Mouse (Mus musculus) urinary bladder, postnatal 36 days (tissue): ENCODE measurements at regions not wholly inside any gene's neighbourhood (a gene's known extent, or its start where the extent isn't known, plus 50 kb on each side); places are given as distances from the start of the nearest gene placed in this dataset.

Experiments used
- DNase-seq, 2 experiments: peaks; one replicate each; pipeline ENCODE4 v3.0.0; 2022; ENCODE audit warnings: low spot score in 2 of 2, mixed read lengths in 1 of 2

DNA sequence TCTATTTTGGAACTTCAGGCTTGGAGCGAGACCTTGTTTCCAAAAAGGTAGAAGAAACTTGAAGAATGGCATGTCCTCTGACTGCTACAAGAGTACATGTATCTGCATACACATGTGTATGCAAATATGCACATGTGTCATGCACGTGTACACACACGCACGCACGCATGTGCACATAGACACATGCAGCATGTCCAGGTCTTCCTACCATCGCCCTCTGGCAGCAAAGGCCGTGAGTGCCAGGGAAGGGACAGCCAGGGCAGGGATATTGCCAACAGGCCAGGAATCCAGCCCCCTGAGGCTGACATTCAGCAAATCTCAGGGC, 231.0 kb downstream of the Clic5 start:
- DNase-seq: no peak

DNA sequence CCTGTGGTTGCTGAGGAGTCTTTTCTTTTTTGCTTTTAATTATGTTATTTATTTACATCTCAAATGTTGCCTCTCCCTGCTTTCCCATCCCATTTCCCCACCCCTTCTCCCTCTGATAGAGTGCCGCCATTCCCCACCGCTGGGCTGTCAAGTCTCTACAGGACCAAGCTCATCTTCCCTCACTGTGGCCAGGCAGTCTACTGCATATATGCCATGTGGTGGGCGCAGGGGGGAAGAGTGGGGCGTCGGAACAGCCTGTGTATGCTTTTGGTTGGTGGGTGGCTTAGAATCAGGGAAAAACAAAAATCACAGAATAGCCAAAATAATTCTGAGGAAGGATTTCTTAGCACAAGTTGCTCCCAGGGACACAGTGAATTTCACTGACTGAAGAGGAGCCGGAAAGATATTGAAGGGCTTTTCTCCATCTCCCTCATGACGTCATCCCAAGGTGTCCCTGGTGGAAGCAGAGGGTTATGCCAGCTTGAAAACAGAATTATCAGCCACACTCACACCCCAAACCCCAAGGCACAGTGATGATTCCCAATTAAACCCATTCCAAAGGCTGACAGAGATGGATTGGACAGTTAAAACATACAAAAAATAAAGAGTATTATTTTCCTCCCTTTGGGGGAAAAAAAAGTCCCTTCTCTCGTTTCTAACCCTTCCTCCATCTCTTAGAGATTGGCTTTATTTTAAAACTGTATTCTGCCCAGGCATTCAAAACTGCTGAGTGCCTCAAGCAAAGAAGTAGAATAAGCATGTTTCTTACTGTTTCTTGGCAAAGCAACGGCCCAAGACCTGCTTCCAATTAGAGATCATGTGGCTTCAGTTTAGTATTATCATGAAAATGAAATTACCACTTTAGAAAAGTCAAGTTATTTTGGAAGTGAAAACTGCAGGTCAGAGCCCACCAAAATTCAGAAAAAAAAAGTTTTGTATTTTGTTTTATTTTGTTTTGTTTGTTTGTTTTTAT, 232.0 kb downstream of the Clic5 start:
- no peak for DNase-seq

DNA sequence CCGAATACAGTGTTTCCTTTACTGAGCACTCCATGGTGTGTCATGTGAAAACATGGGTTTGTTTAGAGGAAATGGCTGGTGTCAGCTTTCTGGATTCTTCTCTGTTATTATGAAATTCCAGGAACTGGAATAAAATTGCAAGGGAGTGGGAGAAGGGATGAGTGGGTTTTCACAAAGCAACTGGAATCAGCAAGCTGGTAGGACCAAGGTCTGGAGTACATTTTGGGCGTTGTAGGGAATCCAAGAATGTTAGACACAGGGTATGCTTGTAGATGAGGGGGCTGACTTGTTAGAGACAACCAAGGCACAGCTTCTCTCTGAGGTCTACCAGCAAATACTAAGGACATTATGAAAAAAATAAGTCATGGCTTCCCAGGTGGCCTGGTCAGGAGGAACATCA, 233.8 kb downstream of the Clic5 start:
- no peak for DNase-seq

DNA sequence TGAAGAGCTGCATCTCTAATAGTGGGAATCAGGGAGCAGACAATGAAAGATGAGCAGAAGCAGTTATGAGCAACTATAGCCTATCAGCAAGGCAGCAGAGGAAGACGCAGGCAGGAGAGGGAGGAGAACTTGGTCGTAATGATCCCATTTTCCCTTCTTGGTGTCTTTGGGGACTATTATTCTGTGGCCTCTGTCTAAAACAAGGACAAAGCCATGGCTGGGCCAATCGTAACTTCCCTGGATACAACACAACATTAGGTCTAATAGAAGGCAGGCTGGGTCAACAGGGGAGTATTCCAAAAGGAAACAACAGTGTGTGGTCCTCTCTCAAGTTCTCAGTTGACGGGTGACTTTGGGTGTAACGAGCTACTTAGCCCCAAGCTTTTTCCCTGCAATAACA, 234.5 kb downstream of the Clic5 start:
- no peak for DNase-seq

DNA sequence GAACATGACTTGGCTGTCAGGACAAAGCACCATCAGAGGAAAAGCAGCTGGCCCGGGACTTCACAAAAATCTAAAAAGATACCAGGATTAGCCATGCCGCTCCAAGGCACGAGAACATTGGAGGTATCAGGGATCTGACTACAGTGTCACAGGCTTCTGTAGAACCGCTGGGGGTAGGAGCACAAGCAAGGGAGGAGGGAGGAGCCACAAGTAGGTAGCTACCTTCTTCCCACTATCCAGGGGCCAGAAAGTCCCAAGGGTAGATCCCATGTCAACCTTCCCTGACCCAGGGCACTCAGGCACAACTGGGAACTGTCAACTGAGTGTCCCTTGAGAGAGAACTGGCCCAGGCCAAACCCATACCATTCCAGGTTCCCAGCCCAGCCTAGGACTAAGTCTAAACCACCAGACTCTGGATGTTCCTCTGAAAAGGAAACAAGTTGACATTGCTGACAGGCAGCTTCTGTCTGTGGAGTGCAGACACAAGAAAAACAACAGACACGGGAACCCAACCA, 235.1 kb downstream of the Clic5 start:
- no peak for DNase-seq

DNA sequence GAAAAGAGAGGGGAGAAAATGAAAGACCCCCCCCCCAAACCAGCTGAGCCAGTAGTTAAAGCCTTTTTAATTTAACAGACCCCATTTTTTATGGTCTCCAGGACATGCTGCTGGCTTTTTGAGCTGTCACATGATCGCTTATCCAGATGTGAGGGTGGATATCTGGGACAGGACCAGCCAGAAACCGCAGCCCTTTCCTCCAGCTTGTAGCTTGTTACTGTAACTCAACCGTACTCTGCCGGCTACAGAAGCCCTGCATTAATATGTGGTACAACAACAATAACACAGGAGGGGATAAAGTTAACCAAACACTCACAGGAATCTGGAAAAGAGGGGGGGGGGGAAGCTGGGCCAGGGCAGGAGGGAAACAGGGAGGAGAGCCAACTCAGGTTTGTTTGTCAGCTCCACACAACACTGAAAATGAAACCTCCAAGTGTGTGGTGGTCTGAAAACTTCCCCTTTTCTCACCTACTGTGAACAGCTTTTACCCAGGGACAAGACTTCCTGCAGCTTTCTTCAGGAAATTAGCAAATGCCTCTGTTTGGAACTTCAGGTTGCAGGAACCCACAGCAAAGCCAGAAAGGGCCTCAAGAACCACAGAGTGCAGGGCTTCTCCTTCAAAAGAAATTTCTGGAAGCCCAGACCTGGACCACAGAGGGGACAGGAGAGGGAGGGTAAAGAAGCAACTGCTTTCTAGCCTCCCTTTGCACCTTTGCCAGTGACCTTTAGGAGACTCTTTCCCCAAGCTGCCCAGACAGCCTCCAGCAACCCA, 244.3 kb downstream of the Clic5 start:
- no peak for DNase-seq

DNA sequence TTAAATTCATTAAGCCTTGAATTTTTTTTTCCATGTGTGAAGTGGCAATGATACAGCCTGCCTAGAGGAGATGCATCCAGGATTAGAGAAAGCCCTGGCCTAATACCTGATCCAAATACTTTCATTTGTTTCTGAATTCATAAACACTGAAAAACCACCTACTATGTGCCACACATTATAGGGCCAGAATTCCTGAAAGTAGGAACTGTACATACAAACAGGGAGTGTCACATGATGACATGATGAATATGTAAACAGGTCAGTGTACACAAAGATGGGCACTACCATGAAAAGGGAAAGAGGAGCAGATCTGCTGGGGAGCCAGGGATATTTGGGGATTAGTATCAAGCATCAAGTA, 244.9 kb downstream of the Clic5 start:
- DNase-seq: no peak

DNA sequence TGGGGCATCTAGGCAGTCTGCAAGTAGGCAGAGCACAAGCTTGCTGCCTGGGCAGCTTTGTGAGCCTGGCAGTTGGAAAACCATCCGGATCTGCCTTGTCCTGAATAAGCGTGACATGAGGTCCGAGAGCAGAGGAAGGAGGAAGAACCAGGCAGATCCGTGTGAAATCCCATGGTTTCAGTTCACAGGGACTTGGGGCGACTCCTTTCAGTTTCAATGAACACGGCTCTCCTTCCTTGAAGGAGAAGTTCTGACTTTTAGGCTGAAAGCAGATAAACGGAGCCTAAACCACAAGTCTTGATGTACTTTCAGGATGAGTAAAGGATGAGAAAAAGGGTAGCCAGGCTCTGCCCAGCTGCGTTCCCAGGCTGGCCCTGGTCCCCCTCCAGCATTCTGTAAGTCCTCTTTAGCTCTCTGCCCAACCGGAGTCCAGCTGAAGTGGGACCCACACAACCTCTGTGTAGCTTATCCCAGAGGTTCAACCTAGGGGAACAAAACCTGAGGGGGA, 248.2 kb downstream of the Clic5 start:
- DNase-seq: no peak

DNA sequence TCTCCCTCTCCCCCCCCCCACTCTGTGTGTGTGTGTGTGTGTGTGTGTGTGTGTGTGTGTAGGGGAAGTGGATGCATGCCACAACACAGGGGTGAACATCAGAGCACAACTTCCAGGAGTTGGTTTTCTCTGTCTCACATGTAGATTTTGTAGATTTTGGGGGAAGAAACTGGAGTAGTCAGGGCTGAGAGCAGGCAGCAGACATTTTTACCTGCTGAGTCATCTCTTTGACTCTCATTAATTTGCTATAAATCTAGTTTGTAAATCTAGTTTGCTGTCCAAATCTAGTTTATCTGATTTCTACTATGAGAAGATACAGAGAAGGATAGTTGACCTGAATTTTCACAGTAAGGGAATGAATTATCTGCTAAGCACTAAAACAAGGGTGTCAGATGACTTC, 250.1 kb downstream of the Clic5 start:
- DNase-seq: no peak

DNA sequence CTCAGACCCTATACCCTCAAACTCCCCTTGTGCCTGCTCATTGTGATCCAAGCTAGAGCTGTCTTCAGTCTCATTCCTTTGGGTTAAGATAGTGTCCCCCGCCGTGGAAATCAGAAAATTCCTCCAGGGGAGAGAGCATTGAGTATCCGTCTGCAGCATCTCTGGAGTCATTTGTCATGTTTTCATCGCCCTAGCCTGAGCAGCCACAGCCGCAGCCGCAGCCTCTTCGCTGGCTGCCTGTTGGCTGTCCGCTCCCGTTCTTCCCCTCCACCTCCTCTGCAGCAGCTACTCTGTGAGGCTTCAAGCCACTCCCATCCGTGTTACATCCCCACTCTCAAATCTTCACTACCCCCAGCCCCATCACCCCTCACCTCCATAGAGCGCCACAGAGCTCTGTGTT, 255.1 kb downstream of the Clic5 start:
- no peak for DNase-seq

DNA sequence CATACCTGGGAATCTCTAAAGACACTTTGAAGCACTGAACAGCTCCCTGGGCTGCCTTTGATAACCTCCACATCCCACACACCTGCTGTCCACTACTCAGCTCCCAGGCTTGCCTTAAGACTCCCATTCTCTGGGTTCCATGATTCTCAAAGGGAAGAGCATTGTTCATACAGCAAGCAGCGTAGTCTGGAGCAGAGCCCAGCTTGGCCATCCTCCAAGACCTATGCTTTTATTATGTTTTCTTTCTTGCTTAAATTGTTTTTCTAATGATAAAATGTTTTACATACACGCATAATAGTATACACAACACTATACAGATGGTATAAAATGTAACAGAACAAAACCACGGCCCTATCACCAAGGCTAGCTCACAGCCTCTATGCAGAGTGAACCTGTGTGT, 257.0 kb downstream of the Clic5 start:
- DNase-seq: no peak
